Mouse (Mus musculus): ENCODE data around the gene Tmem217. TPM values are rescaled to one million over a fixed set of nuclear protein-coding genes. Genes with fewer than 3 reads are reported as not detected.

Gene Tmem217
- polyA plus RNA-seq (2011; ENCODE audit: insufficient read depth, insufficient read length, low replicate concordance, missing spikeins) = not detected in 2 replicates

- TF ChIP-seq CTCF (IDR thresholded peaks at IDR 0.05; ENCODE audit: control insufficient read depth, insufficient read depth, low read length) = no peak
- TF ChIP-seq POLR2A (IDR thresholded peaks at IDR 0.05; ENCODE audit: borderline replicate concordance, control insufficient read depth, low read depth, low read length) = no peak
- Histone ChIP-seq H3K4me3 (replicated peaks; ENCODE audit: control insufficient read depth, low read depth, low read length) (no peak within 1 kb of the TSS), H3K27ac (ENCODE audit: control insufficient read depth, insufficient read depth, low read depth, low read length, poor library complexity) (no peak within 1 kb of the TSS), H3K4me1 (ENCODE audit: control insufficient read depth, insufficient read depth, low read length) (peaks cover 3% of the 10 kb centered on the region; the same call in 1 of the 2 replicates)
- WGBS = 85% methylated on average over 5 of the region's 5 CpGs
These were observed at the start of gene Tmem217 for GRCm38 (mm10) chr17:29552162-29552732. Tmem217 (minus strand) TSS chr17:29552385.

- TF ChIP-seq POLR2A (IDR thresholded peaks at IDR 0.05; ENCODE audit: borderline replicate concordance, control insufficient read depth, low read depth, low read length) = no peak
- no peak for TF ChIP-seq CTCF (IDR thresholded peaks at IDR 0.05; ENCODE audit: control insufficient read depth, insufficient read depth, low read length)
- H3K27ac ChIP-seq (ENCODE audit: control insufficient read depth, insufficient read depth, low read depth, low read length, poor library complexity) = no peak overlapping the region
- WGBS = 49% methylated on average over 4 of the region's 4 CpGs
- H3K4me3 ChIP-seq (replicated peaks; ENCODE audit: control insufficient read depth, low read depth, low read length) = no peak overlapping the region
- H3K4me1 ChIP-seq (ENCODE audit: control insufficient read depth, insufficient read depth, low read length) = no peaks in the 10 kb centered on the region
These were observed 49.2 kb upstream of the Tmem217 start for GRCm38 (mm10) chr17:29601391-29601790.

- no peak for TF ChIP-seq CTCF (IDR thresholded peaks at IDR 0.05; ENCODE audit: control insufficient read depth, insufficient read depth, low read length)
- no peak for TF ChIP-seq POLR2A (IDR thresholded peaks at IDR 0.05; ENCODE audit: borderline replicate concordance, control insufficient read depth, low read depth, low read length)
- H3K4me3 ChIP-seq (replicated peaks; ENCODE audit: control insufficient read depth, low read depth, low read length) = no peak overlapping the region
- no peak overlapping the region for H3K27ac ChIP-seq (ENCODE audit: control insufficient read depth, insufficient read depth, low read depth, low read length, poor library complexity)
- no peaks in the 10 kb centered on the region for H3K4me1 ChIP-seq (ENCODE audit: control insufficient read depth, insufficient read depth, low read length)
- WGBS = 90% methylated on average over 8 of the region's 8 CpGs
These were observed 47.4 kb upstream of the Tmem217 start for GRCm38 (mm10) chr17:29599537-29599936.

GRCm38 (mm10) chr17:29599051-29599450 is 46.9 kb upstream of the Tmem217 start:
- Histone ChIP-seq H3K4me1 (ENCODE audit: control insufficient read depth, insufficient read depth, low read length) (no peaks in the 10 kb centered on the region), H3K4me3 (replicated peaks; ENCODE audit: control insufficient read depth, low read depth, low read length) (no peak overlapping the region), H3K27ac (ENCODE audit: control insufficient read depth, insufficient read depth, low read depth, low read length, poor library complexity) (no peak overlapping the region)
- WGBS = 94% methylated on average over 14 of the region's 14 CpGs
- TF ChIP-seq POLR2A (IDR thresholded peaks at IDR 0.05; ENCODE audit: borderline replicate concordance, control insufficient read depth, low read depth, low read length) = no peak
- no peak for TF ChIP-seq CTCF (IDR thresholded peaks at IDR 0.05; ENCODE audit: control insufficient read depth, insufficient read depth, low read length)

- WGBS = 89% methylated on average over 13 of the region's 13 CpGs
- TF ChIP-seq CTCF (IDR thresholded peaks at IDR 0.05; ENCODE audit: control insufficient read depth, insufficient read depth, low read length) = no peak
These were observed 44.6 kb upstream of the Tmem217 start for GRCm38 (mm10) chr17:29596771-29597132.

GRCm38 (mm10) chr17:29595891-29596770 is 43.9 kb upstream of the Tmem217 start:
- no peaks in the 10 kb centered on the region for H3K4me1 ChIP-seq (ENCODE audit: control insufficient read depth, insufficient read depth, low read length)
- TF ChIP-seq CTCF (IDR thresholded peaks at IDR 0.05; ENCODE audit: control insufficient read depth, insufficient read depth, low read length) (no peak), POLR2A (IDR thresholded peaks at IDR 0.05; ENCODE audit: borderline replicate concordance, control insufficient read depth, low read depth, low read length) (no peak)
- no peak overlapping the region for H3K4me3 ChIP-seq (replicated peaks; ENCODE audit: control insufficient read depth, low read depth, low read length)
- 88% methylated on average over 15 of the region's 15 CpGs for WGBS
- H3K27ac ChIP-seq (ENCODE audit: control insufficient read depth, insufficient read depth, low read depth, low read length, poor library complexity) = no peak overlapping the region

More at GRCm38 (mm10) chr17:29596771-29597132, 44.6 kb upstream of the Tmem217 start:
- Histone ChIP-seq H3K4me1 (ENCODE audit: control insufficient read depth, insufficient read depth, low read length) (no peaks in the 10 kb centered on the region), H3K4me3 (replicated peaks; ENCODE audit: control insufficient read depth, low read depth, low read length) (no peak overlapping the region), H3K27ac (ENCODE audit: control insufficient read depth, insufficient read depth, low read depth, low read length, poor library complexity) (no peak overlapping the region)

GRCm38 (mm10) chr17:29589221-29589898 is 37.2 kb upstream of the Tmem217 start:
- H3K4me1 ChIP-seq (ENCODE audit: control insufficient read depth, insufficient read depth, low read length) = no peaks in the 10 kb centered on the region

GRCm38 (mm10) chr17:29586921-29587320 is 34.7 kb upstream of the Tmem217 start:
- TF ChIP-seq POLR2A (IDR thresholded peaks at IDR 0.05; ENCODE audit: borderline replicate concordance, control insufficient read depth, low read depth, low read length) (no peak), CTCF (IDR thresholded peaks at IDR 0.05; ENCODE audit: control insufficient read depth, insufficient read depth, low read length) (no peak)
- no peak overlapping the region for H3K4me3 ChIP-seq (replicated peaks; ENCODE audit: control insufficient read depth, low read depth, low read length)
- no peaks in the 10 kb centered on the region for H3K4me1 ChIP-seq (ENCODE audit: control insufficient read depth, insufficient read depth, low read length)
- 92% methylated on average over 9 of the region's 9 CpGs for WGBS
- no peak overlapping the region for H3K27ac ChIP-seq (ENCODE audit: control insufficient read depth, insufficient read depth, low read depth, low read length, poor library complexity)

More at GRCm38 (mm10) chr17:29589221-29589898, 37.2 kb upstream of the Tmem217 start:
- Histone ChIP-seq H3K27ac (ENCODE audit: control insufficient read depth, insufficient read depth, low read depth, low read length, poor library complexity) (no peak overlapping the region), H3K4me3 (replicated peaks; ENCODE audit: control insufficient read depth, low read depth, low read length) (no peak overlapping the region)
- WGBS = 79% methylated on average over 11 of the region's 11 CpGs
- no peak for TF ChIP-seq CTCF (IDR thresholded peaks at IDR 0.05; ENCODE audit: control insufficient read depth, insufficient read depth, low read length)

Measured in bone marrow, adult 2 months (tissue).